Comparison of ENCODE assay signal across 9 mouse cellular contexts in the genomic region with DNA sequence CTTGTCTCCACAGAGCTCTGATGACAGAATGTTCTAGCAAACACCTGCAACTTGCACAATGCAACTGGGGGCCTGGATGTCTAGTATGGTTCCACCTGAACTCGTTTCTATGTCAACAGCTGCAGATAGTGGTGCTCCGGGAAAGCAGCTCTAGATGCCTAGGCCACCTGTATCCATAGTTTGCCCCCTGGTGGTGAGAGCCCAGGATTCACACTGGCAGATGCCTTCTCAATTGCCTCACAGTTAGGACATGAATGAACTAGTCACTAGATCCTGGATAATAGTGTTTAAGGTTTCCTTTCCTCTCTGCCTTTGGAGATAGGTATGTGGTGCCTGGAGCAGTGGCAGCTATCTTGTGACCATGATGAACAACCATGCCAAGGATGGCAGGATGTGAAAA.
DNase-seq lines count a peak whose midpoint lies in the region; ATAC-seq and TF ChIP-seq lines count a peak whose summit lies in the region.
"Had no signal": no experiment of that assay in that cellular context is flagged by ENCODE, and none has a peak within 500 bp of the region (broad histone marks: within the 10 kb centered on the region; RNA-seq: fewer than 3 reads in every experiment).

No protein-coding gene starts in this region.

- H3K27ac ChIP-seq in bone marrow, adult 2 months (ENCODE audit: control insufficient read depth, insufficient read depth, low read depth, low read length, poor library complexity): no peak overlapping the region
- H3K27ac ChIP-seq in embryonic fibroblast, embryonic 13.5 days (ENCODE audit: insufficient read depth, low read length): no peak overlapping the region
- H3K27ac ChIP-seq in lung, embryonic 14.5 days (ENCODE audit: low read depth): no peak overlapping the region

- no peak overlapping the region for H3K9ac ChIP-seq in lung, embryonic 14.5 days
- H3K9ac ChIP-seq: heart, embryonic 15.5 days had no signal

- no peaks in the 10 kb centered on the region for H3K4me1 ChIP-seq in E14TG2a.4 (replicated peaks; ENCODE audit: low read depth, low read length)
- no peaks in the 10 kb centered on the region; the same call in 1 of the 2 replicates for H3K4me1 ChIP-seq in bone marrow, adult 2 months (ENCODE audit: control insufficient read depth, insufficient read depth, low read length)
- H3K4me1 ChIP-seq in embryonic fibroblast, embryonic 13.5 days (ENCODE audit: control insufficient read depth, insufficient read depth, low read length): no peaks in the 10 kb centered on the region
- no peaks in the 10 kb centered on the region for H3K4me1 ChIP-seq in lung, embryonic 14.5 days (ENCODE audit: insufficient read depth)

- TF ChIP-seq CTCF in E14TG2a.4 (conservative IDR thresholded peaks at IDR 0.05; ENCODE audit: low read length): peak; percentile 50
- TF ChIP-seq CTCF in bone marrow, adult 2 months (IDR thresholded peaks at IDR 0.05; ENCODE audit: control insufficient read depth, insufficient read depth, low read length): peak; percentile 75
- peak; percentile 67; the same call in 1 of the 2 replicates for TF ChIP-seq CTCF in embryonic fibroblast, embryonic 13.5 days (IDR thresholded peaks at IDR 0.05; ENCODE audit: borderline replicate concordance, insufficient read depth, low read length)
- TF ChIP-seq CTCF in lung, embryonic 14.5 days (IDR thresholded peaks at IDR 0.05; ENCODE audit: low read depth): peak; percentile 88

- peak; percentile 50; the same call in 1 of the 2 replicates for ATAC-seq in lung, embryonic 14.5 days (ENCODE audit: insufficient read depth)

- no peak overlapping the region for H3K4me3 ChIP-seq in E14TG2a.4 (replicated peaks; ENCODE audit: low read length)
- no peak overlapping the region for H3K4me3 ChIP-seq in bone marrow, adult 2 months (replicated peaks; ENCODE audit: control insufficient read depth, low read depth, low read length)
- no peak overlapping the region for H3K4me3 ChIP-seq in embryonic fibroblast, embryonic 13.5 days (ENCODE audit: insufficient read depth, low read length)
- no peak overlapping the region for H3K4me3 ChIP-seq in lung, embryonic 14.5 days (ENCODE audit: low read depth, low read length)
- H3K4me3 ChIP-seq: heart, embryonic 15.5 days had no signal

- no peaks in the 10 kb centered on the region for H3K36me3 ChIP-seq in E14TG2a.4 (ENCODE audit: insufficient read depth, low read length)
- no peaks in the 10 kb centered on the region for H3K36me3 ChIP-seq in lung, embryonic 14.5 days (ENCODE audit: insufficient read depth)
- H3K36me3 ChIP-seq: heart, embryonic 15.5 days had no signal

- no peaks in the 10 kb centered on the region for H3K9me3 ChIP-seq in E14TG2a.4 (ENCODE audit: low read length)
- H3K9me3 ChIP-seq in lung, embryonic 14.5 days (ENCODE audit: low read depth, low read length): no peaks in the 10 kb centered on the region
- H3K9me3 ChIP-seq: heart, embryonic 15.5 days had no signal

- TF ChIP-seq POLR2A in bone marrow, adult 2 months (IDR thresholded peaks at IDR 0.05; ENCODE audit: borderline replicate concordance, control insufficient read depth, low read depth, low read length): no peak
- TF ChIP-seq POLR2A in embryonic fibroblast, embryonic 13.5 days (IDR thresholded peaks at IDR 0.05; ENCODE audit: low read depth, low read length): no peak

- 8% methylated on average over 2 of the region's 2 CpGs for WGBS in bone marrow, adult 2 months
- WGBS in lung, embryonic 14.5 days: 7% methylated on average over 2 of the region's 2 CpGs

- peak; percentile 71 to 86 for DNase-seq in heart, adult 9 months (ENCODE audit: low spot score in 2 of 2)
- peak; percentile 86 for DNase-seq in layer of hippocampus, adult 11-12 months (ENCODE audit: low spot score)
- DNase-seq in lung, embryonic 14.5 days: peak; percentile 88
- peak; percentile 75 for DNase-seq in right cerebral cortex, postnatal 14 days
- peak; percentile 76 for DNase-seq in urinary bladder, postnatal 25 days (ENCODE audit: low spot score)

- no peaks in the 10 kb centered on the region for H3K27me3 ChIP-seq in E14TG2a.4 (ENCODE audit: insufficient read depth, low read length)
- H3K27me3 ChIP-seq in lung, embryonic 14.5 days (ENCODE audit: insufficient read depth, low read length): no peaks in the 10 kb centered on the region
- H3K27me3 ChIP-seq: heart, embryonic 15.5 days had no signal

- no peak overlapping the region for H3K4me2 ChIP-seq in lung, embryonic 14.5 days
- H3K4me2 ChIP-seq: heart, embryonic 15.5 days had no signal
